Mouse (Mus musculus): Measurements from ENCODE around the gene Paxip1.

Paxip1 gene

GRCm38 (mm10) chr5:27730666-27731065, 60.8 kb downstream of the Paxip1 start:
- DNase-seq (ENCODE audit: low spot score in 2 of 2), result no peak

GRCm38 (mm10) chr5:27724460-27724859, 67.0 kb downstream of the Paxip1 start:
- DNase-seq (ENCODE audit: low spot score in 2 of 2), result no peak

DNA sequence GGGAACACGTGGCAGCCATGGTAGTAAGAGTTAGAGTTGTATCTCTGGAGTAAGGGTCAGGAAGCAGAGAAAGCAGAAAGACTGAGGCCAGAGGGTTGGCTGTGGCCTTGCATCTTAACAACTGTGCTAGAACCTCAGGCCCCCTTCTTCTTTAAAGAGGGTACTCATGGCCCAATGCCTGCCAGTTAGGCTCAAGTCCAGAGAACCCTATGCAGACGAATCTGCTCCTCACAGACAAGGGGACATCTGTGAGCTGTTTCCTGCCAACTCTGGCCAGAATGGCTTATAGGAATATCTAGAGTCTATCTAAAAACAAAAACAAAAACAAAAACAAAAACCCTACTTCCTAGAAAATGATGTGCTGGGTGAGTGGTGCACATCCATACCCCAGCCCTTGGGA, 72.2 kb downstream of the Paxip1 start:
- DNase-seq (ENCODE audit: low spot score in 2 of 2), result no peak

- DNase-seq (ENCODE audit: low spot score in 2 of 2), result no peak
These were observed 74.2 kb downstream of the Paxip1 start for GRCm38 (mm10) chr5:27717301-27717700.

DNA sequence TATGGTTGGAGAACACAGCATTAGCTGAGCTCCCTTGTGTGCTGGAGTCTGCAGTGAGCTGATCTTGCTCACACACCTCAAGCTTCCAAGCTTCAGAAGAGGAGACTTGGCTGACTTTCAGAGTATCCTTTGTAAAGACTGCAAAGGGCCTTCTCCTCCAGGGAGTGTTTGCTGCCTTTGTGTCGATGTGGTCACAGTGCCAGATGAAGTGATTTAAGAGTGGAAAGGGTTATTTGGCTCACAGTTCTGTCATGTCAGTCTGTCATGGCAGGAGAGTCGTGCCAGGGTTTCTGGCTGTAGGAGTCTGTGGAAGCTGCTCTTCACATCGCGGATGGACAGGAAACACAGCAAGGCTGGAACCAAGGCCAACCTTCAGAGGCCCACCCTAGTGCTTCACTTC, 75.5 kb downstream of the Paxip1 start:
- no peak for DNase-seq (ENCODE audit: low spot score in 2 of 2)

GRCm38 (mm10) chr5:27714356-27714755, 77.1 kb downstream of the Paxip1 start:
- no peak for DNase-seq (ENCODE audit: low spot score in 2 of 2)

DNA sequence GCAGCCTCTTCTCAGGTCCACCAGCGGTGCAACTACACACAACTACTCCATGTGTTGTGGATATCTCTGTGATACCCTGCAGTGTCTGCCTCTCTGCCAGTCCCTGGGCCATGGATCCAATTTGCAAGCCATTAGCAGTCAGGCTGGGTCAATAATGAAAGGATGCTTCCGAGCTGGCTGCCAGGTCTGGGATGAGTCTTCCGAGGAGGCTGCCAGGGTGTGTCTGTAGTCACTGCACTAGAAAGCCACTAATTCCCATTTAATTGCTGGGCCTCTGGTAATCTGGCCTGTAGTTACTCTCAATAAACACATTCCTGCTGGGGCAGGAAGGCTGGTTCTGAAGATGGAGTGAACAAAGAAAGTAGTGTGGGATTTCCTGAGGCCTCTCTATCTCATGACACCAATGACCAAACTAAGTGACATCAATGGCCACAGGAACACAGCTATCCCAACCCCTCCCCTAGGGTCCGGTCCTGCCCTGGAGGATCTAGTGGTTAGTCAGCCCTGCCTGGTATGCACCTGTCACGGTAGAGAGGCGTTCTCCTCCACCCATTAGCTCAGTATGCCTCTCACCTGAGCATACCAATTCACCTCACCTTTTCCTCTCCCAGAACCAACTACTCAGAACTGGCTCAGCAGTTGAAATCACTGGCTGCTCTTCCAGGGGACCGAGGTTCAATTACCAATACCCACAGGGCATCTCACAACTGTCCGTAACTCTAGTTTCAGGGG, 79.9 kb downstream of the Paxip1 start:
- no peak for DNase-seq (ENCODE audit: low spot score in 2 of 2)

GRCm38 (mm10) chr5:27708209-27708608, 83.3 kb downstream of the Paxip1 start:
- DNase-seq (ENCODE audit: low spot score in 2 of 2), result no peak

DNA sequence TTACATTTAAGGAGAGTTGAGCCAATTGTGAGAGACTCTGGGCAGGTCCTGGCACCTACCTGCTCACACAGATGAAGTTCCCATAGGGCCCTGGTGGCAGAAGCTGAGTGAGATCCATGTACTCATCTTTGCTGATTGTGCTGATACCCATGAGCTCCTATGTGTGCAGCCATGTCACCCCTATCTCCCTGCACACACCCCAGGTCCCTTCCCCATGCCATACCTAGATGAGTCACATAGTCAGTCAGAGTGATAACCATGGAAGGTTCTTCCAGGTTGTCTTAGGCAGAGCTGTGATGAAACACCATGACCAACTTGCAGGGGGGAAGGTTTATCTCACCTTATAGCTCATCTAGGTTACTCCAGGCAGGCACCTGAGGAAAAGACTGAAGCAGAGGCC, 84.2 kb downstream of the Paxip1 start:
- no peak for DNase-seq (ENCODE audit: low spot score in 2 of 2)

- DNase-seq (ENCODE audit: low spot score in 2 of 2), result no peak
These were observed 84.9 kb downstream of the Paxip1 start for GRCm38 (mm10) chr5:27706551-27706950.

GRCm38 (mm10) chr5:27705020-27705419, 86.5 kb downstream of the Paxip1 start:
- DNase-seq (ENCODE audit: low spot score in 2 of 2), result no peak

- no peak for DNase-seq (ENCODE audit: low spot score in 2 of 2)
These were observed 89.0 kb downstream of the Paxip1 start for GRCm38 (mm10) chr5:27702482-27702881.

Data from frontal cortex, postnatal 14 days (tissue).